Mouse (Mus musculus) megakaryocyte-erythroid progenitor cell, adult 5 weeks (primary cell): ENCODE results near the gene Dnajb3. TPM values are rescaled to one million over a fixed set of nuclear protein-coding genes. Genes with fewer than 3 reads are reported as not detected.

Experiments used
- polyA plus RNA-seq: library from polyadenylated mRNA; stranded (reverse); fragments of >175 nt; gene quantifications from 2 replicates; pipeline ENCODE4 v1.2.3, GENCODE M21; 2012

Gene Dnajb3
- 1.3 and 2.8 TPM in 2 replicates for polyA plus RNA-seq

DNA sequence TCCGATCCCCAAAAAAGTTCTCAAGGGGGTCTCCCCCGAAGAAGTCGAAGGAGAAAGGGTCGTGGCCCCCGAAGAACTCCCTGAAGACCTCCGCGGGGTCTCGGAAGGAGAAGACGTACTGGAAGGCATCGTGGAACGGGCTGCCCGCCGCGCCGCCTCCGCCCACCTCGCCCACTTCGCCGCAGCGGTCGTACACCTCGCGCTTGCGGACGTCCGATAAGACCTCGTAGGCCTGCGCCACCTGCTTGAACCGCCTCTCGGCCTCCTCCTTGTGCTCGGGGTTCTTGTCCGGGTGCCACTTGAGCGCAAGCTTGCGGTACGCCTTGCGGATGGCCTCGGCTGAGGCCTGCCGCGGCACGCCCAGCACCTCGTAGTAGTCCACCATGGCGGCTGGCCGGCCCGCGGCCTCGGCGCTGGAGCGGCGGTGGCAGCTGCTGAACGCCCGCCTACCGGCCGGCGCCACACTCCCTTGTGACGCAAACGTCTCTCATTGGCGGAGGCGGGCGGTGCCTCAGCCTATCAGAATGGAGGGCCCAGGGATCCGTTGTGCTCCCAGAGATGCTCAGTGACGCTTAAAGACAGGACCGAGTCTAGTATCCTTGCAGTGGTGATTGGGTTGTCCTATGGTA lies at the start of gene Dnajb3:
TSS of gene Dnajb3 (minus strand) at position 489 of the 629 bp plus-strand sequence.

DNA sequence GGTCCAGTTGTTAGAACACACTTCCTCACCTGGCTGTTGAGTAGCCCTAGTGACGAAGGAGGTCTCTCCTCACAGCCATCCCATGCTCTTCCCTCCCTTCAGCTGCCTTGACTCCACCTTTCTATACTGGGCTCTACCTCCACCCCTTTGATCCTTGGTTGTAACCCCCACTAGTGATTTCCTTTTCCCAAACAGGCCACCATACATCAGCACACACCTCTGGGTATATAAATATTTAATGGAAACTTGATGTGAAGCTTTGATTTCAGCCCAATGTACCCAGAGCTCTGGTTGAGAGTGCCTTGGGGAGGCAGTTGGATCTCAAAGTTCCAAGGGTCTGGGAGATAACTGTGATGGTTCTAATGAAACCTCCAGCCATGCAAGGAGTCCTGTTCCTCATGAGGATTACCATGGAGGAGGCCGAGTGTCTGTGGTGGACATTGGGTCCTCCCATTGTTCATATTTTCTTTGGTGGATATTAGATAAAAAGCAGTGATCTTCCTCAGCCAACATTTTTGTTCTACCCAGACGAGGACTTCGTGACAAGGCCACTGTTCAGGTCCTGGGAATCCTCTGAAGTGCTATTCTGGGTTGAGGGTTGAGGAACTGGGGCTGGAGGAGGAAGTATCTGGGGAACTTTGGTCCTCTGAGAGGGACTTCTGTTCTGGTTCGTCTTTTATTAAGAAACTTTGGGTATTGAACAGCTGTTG lies 21.2 kb upstream of the Dnajb3 start, which contains the start of gene Mroh2a:
TSS of gene Mroh2a (plus strand) at position 317 of the 710 bp plus-strand sequence.

DNA sequence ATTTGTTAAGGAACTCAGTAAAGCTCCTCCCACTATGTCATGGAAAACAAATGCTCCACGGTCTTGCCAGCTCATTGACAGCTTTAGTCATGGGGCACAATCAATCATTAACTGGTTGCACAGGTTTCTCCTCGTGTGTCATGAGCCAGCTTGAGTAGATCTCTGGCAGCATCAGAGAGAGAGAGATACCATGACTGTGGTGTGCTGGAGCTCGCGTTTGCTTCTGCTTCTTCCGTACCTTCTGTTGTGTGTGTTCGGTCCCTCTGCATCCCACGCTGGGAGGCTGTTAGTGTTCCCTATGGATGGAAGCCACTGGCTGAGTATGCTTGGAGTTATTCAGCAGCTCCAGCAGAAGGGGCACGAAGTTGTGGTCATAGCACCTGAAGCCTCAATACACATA lies 6.2 kb upstream of the Dnajb3 start, which contains the start of gene Ugt1a1:
TSS of gene Ugt1a1 (plus strand) at position 148 of the 400 bp plus-strand sequence.

DNA sequence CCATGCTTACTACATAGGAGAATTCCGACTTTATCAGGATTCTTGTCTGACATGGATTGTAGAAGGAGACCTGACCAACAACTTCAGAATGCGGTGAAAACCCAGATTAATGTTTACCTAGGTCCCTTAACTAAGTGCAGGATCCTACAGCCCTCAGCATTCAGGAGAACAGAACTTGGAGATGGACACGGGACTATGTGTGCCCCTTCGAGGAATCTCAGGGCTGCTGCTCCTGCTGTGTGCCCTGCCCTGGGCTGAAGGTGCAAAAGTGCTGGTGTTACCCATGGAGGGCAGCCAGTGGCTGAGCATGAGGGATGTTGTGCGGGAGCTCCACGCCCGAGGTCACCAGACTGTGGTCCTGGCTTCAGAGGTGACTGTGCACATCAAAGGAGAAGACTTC lies 5.1 kb downstream of the Dnajb3 start, which contains the start of gene Ugt1a2:
TSS of gene Ugt1a2 (plus strand) at position 146 of the 400 bp plus-strand sequence.

DNA sequence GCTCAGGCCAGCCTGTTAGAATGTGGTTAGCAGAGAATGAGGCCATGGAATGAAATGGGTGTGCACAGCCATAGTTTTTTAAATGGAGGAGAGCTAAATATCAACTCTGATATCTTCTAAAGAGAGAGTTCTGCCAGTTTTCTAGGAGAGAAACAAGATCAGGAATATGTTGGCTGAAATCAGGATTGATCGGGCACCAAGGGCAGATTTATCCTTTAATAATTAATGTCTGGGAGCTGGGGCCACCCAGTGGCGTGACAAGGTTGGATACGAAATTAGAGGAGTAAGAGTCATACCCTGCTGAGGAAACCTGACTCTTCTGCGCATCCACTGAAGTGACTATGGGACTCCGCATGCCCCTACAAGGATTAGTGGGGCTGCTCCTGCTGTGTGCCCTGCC lies 39.9 kb downstream of the Dnajb3 start, which contains the start of gene Ugt1a5:
TSS of gene Ugt1a5 (plus strand) at position 302 of the 400 bp plus-strand sequence.

Other genes starting within 250 kb of the Dnajb3 start
- gene Usp40, start 197.2 kb downstream of the Dnajb3 start, polyA plus RNA-seq: 0.50 and 0.74 TPM in 2 replicates
- gene Ugt1a10, start 150.4 kb downstream of the Dnajb3 start, polyA plus RNA-seq: 0.10 TPM in 1 of 2 replicates, not detected in the other
- gene Ugt1a9, start 135.0 kb downstream of the Dnajb3 start, polyA plus RNA-seq: not detected in 2 replicates
- gene Ugt1a8, start 118.0 kb downstream of the Dnajb3 start, polyA plus RNA-seq: not detected in 2 replicates
- 3.4 and 6.4 TPM in 2 replicates for gene Ugt1a7c, start 110.7 kb downstream of the Dnajb3 start, polyA plus RNA-seq
- gene Ugt1a6b, start 102.5 kb downstream of the Dnajb3 start, polyA plus RNA-seq: not detected in 2 replicates
- 0.02 and 0.13 TPM in 2 replicates for gene Ugt1a6a, start 71.0 kb downstream of the Dnajb3 start, polyA plus RNA-seq
- not detected in 2 replicates for gene Ugt1a5, start 39.8 kb downstream of the Dnajb3 start, polyA plus RNA-seq
- gene Ugt1a2, start 5.2 kb downstream of the Dnajb3 start, polyA plus RNA-seq: not detected in 2 replicates
- gene Ugt1a1, start 6.2 kb upstream of the Dnajb3 start, polyA plus RNA-seq: not detected in 2 replicates
- gene Mroh2a, start 21.2 kb upstream of the Dnajb3 start, polyA plus RNA-seq: 0.02 TPM in 2 replicates
- 26.4 and 33.5 TPM in 2 replicates for gene Hjurp, start 71.9 kb upstream of the Dnajb3 start, polyA plus RNA-seq
- not detected in 2 replicates for gene Trpm8, start 71.9 kb upstream of the Dnajb3 start, polyA plus RNA-seq
- not detected in 2 replicates for gene Spp2, start 201.2 kb upstream of the Dnajb3 start, polyA plus RNA-seq